Mouse (Mus musculus): ENCODE results near the gene Spaca9. TPM values are rescaled to one million over a fixed set of nuclear protein-coding genes. Genes with fewer than 3 reads are reported as not detected.

The Spaca9 gene
- under 1 TPM in 1 of 2 experiments, not detected in 1; 0.60 TPM for total RNA-seq (2021)

DNA sequence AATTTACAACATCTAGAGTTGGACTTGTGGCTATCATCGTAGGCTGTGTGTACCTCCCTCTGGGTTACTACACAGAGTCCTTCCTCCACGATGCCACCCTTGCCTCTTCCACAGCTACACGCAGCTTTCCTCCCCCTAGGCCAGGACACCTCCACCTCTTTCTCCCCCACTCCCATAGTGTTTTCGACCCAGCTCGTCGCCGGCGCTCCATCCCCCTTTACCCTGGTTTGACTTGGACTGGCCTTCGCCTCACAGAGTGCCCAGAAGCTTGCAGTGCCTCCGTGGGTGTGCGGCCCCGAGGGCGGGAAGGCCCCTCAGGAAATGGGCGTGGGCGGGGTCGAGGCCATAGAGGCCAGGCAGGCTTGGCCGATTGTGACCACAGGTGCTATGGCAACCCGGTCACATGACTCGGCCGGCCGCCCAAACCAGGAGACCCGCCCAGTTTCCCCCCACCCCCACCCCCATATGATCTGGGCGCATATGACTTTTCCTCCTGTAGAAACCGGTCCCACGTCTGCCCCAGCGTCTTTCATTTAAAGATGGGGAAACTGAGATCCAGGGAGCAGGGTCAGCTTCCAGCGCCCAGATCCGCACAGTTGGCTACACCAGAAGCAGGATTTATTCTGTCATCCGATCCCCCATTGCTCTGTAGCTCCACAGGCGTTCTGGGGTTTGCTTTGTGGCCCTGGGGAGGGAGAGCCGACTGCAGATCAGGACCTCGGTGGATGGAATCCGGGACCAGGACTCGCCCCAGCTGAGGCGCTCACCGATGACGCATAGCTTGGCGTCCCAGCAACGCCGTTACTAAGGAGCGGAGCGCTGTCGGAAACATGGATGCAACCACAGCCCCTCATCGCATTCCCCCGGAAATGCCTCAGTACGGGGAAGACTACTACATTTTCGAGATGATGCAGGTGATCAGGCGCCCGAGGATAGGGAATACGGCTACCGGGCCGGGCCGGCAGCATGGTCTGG lies at the start of gene Spaca9, which contains the start of gene Ak8:
Gene Spaca9, minus strand, starts transcription at position 367 of the 975 bp plus-strand sequence.
Gene Ak8, plus strand, starts transcription at position 804 of the 975 bp plus-strand sequence.
- intact Hi-C loops (cut with DNase I): no loop called here

DNA sequence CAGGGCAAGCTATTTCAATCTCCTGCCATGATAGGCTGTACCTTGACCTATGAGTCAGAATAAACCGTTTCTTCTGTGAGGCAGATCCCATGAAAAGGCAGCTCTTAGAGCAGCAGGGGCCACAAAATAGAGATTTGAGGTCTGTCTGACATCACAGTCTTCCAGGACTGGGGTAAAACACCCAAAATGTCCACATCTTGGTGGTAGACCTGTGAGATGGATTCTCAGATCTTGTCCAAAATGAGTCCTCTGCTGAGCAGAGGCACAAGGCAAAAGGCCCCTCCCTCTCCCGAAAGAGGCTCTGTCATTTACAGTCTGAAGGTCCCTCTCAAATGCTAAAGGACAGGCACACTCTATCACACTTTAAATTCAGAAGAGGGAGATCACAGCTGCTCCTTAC lies 48.2 kb upstream of the Spaca9 start:
- no peak for DNase-seq (ENCODE audit: extremely low spot score in 1 of 2, low spot score in 2 of 2)
- intact Hi-C loops (cut with DNase I): no loop called here

More for the DNA sequence above, at the start of gene Spaca9, which contains the start of gene Ak8:
- peak; percentile 84 to 89 for DNase-seq (ENCODE audit: extremely low spot score in 1 of 2, low spot score in 2 of 2)

DNA sequence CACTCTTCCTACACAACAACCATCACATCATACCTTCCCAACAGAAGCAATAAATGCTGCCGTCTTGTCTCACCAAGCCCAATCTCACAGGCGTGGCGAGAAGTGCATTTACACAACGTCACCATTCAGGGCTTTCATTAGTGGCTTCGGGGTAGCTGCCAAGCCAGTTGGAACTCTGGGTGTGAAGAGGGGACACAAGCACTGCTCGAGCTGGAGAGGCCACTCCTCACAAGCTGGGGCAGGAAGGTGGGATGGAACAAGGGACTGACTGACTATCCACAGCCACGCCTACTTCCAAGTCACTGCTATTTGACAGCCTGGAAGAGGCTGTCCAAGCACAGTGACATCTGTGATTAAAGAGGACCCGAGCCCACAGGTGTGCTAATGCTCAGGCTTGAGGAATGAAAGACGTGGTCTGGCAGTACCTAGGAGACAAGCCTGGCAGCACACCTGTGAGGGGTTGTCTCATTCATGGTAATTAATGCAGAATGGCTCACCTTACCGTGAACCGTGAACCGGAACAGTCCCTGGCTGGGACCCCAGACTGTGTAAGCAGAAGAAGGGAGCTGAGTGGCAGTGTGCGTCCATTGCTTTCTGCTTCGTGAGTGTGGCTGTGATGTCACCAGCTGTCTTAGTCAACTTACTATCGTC lies 47.3 kb upstream of the Spaca9 start:
- no peak for DNase-seq (ENCODE audit: extremely low spot score in 1 of 2, low spot score in 2 of 2)
- intact Hi-C loops (cut with DNase I): no loop called here

DNA sequence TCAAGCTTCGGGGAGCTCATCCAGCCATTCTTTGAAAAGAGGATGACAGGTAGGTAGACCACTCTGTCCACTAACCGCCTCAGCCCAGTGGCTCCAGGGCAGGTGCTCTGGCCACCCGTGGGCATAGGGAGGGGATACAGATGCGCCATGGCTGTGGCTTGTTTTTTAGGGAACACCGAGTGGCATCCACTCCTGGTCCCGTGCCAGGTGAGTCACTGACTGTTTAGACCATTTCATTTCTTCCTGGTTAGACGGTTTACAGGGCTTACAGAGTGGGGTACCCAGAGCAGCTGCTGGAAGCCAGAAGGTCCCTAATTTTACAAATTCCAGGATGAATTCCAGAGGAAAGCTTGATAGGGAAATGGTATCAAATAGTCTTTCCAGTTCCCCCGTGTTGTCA lies 43.2 kb upstream of the Spaca9 start:
- intact Hi-C loops (cut with DNase I): no loop called here
- DNase-seq (ENCODE audit: extremely low spot score in 1 of 2, low spot score in 2 of 2): no peak

DNA sequence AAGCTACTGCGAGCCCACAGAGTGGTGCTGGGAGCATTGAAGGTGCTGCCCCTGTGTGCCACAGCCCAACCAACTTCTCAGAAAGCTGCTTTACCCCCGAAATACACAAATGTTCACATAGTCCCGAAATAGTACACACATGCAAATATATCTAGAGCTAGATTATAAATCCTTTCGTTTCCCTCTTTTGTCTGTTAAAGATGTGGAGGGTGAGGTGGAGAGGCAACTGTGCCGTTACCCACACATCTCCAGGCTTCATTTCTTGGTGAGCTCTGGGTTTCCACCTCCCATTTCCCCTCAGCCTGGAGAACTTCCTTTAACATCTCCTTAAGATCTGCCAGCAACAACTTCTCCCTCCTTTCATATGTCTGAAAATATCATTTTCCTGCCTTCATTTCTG lies 40.6 kb upstream of the Spaca9 start:
- no peak for DNase-seq (ENCODE audit: extremely low spot score in 1 of 2, low spot score in 2 of 2)
- intact Hi-C loops (cut with DNase I): no loop called here

DNA sequence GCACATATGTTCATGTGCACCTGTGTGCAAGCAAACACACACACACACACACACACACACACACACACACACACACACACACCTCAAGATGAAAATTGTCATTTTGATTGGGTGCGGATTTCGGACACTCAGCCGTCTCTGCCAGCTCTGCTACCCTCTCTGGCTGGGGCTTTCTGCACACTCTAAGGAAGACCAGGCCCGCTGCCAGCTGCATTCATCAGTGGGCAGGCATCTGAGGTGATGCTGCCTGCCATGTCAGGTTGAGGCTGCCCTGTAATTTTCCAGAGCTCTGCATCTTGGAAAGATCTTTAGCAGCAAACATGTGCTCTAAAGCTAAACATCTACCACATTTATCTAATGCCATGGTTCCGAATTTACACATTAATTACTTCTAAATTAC lies 37.6 kb upstream of the Spaca9 start:
- intact Hi-C loops (cut with DNase I): no loop called here
- DNase-seq (ENCODE audit: extremely low spot score in 1 of 2, low spot score in 2 of 2): no peak

DNA sequence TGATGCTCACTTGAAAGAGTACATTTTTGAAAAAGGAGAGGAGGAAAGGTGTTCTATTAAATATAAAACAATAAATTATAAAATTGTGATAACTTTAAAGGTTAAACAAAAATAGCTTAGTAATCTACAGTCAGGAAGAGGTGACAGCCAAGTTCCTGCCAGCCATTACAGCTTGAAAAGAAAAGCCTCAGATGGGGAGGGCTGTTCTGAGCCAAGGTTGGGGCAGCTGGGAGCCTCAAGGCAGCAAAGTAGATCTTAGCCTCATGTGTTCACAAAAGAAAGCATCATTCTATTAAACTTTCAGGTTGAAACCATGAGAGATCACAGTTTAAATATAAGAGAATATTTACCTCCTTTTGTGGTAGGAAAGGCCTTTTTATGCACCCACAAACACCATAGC lies 31.1 kb upstream of the Spaca9 start:
- DNase-seq (ENCODE audit: extremely low spot score in 1 of 2, low spot score in 2 of 2): no peak
- intact Hi-C loops (cut with DNase I): no loop called here

DNA sequence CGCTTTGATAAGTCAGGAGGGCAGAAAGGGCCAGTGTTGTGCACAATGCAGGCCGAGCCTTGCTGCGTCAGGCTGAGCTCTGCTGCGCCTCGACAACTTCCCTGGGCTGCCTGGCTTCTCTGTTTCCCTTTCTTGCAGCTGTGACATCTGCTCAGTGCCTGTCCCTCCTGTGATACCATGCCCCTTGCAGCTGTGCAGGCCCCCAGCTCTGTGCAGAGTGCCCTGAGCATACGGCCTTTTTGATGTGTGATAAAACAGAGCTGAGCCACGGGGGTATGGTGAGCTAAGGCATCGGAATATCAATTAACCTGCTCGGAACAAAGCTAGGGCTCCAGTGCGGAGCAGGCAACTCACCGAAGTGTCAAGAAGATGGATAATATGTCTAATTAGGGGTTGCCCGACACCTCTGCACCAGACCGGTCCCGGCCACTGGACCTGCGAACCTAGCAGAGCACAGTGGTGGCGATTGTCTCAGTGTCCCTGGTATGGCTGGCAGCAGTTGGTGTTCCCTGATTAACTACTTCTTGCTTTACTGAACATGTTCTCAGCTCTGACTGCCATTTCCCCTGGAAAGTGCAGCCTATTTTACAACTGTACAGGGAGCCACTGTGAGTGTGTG lies 28.4 kb upstream of the Spaca9 start:
- no peak for DNase-seq (ENCODE audit: extremely low spot score in 1 of 2, low spot score in 2 of 2)
- intact Hi-C loops (cut with DNase I): no loop called here

DNA sequence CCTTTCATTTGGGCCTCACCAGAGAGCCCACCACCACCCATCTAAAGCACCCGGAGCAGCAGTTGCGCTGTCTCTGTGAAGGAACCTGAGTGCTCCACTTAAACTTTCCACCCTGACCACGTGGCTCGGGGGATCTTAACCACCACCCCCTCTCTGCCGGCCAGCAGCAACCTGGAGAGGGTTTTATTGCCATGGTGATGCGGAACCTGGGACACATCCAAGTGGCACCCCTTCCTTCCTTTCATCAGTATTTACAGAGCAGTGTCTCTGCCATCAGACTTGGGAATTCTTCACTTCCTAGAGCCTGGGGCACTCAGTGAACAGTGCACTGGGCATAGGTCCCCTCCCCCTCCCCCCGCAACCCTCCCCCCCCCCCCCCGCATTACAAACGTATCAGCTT lies 24.4 kb upstream of the Spaca9 start:
- no peak for DNase-seq (ENCODE audit: extremely low spot score in 1 of 2, low spot score in 2 of 2)
- intact Hi-C loops (cut with DNase I): no loop called here

DNA sequence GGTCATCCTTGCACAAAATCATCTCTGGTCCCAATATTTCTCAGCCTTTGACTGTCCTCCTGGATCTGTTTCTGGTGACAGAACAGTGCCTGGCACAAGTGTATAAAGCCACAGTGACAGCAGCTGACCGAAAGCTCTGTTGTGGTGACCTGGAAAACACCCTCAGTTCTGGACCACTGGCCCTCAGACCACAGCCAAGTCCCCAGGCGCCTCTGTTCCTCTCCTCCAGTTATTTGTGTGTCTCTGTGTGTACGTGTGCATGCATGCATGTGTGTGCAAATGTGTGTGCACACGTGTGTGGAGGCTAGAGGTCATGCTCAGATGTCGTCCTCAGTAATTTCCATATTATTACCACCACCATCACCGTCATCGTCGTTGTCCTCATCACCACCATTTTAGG lies 22.9 kb upstream of the Spaca9 start:
- intact Hi-C loops (cut with DNase I): no loop called here
- DNase-seq (ENCODE audit: extremely low spot score in 1 of 2, low spot score in 2 of 2): no peak

DNA sequence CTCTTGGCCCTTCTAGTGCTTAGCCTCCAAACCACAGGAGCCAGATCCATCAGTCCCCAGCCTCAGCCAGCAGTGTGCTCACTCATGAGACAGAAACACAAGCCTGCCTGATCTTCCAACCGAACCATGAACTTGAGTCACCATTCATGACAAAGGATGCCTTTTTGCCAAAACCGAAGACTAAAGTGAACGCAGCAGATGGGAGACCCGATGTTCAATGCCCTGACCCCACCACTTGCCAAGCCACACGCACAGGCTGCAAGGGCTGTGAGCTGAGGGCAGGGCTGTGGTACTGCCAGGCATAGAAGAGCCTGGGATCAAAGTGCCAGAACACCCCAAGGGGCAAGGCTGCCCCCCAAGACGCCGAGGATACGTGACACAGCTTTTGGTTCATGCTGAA lies 13.5 kb upstream of the Spaca9 start:
- intact Hi-C loops (cut with DNase I): no loop called here
- DNase-seq (ENCODE audit: extremely low spot score in 1 of 2, low spot score in 2 of 2): no peak

DNA sequence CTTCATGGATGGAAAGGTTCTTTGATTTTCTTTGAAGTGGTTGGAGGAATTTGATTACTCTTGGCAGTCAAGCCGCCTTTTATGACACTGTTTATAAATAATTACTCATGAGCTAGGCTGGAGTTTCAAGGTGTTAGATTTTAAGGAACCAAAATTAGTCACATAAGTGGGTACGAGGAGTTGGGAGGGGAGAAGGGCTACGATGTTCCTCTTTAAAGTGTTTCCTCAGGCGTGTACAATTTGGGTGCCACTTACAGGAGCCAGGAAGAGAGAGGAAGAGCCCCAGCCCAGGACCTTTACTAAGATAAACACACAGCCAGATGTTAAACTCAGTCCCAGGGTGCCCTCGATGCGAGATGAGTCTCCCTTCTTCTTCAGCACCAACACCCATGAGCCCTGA lies 7.3 kb upstream of the Spaca9 start:
- intact Hi-C loops (cut with DNase I): no loop called here

DNA sequence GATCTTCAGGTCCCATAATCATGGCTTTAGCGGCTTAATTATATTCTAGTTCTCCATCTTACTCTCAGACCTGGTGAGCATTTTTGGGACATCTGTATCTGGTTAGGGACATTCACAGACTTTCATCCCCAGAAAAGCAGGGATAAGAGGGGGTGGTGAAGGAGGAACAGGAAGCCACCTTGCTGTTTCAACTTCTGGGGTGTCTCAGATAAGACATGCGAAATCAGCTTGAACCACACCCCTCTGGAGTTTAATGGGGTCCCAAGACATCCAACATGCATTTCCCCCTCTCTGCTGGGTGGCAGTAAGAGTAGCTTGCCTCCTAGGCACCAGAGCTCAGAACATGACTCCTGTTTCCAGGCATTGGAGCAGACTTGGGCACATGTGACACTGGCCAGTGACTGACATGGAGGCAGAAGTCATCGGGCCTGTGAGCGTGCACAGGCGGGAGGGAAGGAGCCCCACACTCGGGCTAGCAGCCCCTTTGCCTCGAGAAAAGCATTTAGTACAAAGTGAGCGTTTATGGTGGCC lies 6.6 kb upstream of the Spaca9 start:
- intact Hi-C loops (cut with DNase I): no loop called here
- DNase-seq (ENCODE audit: extremely low spot score in 1 of 2, low spot score in 2 of 2): no peak

More for the DNA sequence above, 7.3 kb upstream of the Spaca9 start:
- no peak for DNase-seq (ENCODE audit: extremely low spot score in 1 of 2, low spot score in 2 of 2)

DNA sequence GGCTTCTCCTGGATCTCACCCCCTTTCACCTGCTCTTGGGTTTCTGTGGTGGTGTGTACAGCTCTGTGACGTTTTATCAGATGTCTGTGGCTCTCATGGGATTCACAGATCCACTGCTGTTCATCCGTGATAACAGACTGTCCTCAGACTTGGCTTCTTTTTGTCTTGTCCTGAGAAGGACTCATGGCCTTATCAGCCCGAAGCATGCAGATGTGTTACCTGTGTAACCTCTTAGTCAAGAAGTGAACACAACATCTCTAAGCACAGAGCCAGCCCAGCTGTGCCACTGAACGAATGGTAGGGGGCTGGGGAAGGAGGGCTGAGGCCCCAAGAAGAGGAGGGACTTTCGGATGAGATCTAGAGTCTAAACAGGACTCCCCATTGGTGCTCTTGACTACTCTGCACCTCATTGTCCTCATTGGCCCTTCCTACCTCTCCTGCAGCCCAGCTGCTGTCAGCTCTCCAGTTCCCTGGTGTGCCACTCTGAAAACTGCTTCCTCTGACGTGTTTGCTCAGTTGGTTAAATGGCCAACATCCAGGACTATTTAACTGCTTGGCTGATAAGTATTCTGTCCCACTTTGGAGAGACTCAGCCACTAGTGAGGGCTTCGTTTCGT lies 2.2 kb upstream of the Spaca9 start:
- intact Hi-C loops (cut with DNase I): no loop called here
- no peak for DNase-seq (ENCODE audit: extremely low spot score in 1 of 2, low spot score in 2 of 2)

DNA sequence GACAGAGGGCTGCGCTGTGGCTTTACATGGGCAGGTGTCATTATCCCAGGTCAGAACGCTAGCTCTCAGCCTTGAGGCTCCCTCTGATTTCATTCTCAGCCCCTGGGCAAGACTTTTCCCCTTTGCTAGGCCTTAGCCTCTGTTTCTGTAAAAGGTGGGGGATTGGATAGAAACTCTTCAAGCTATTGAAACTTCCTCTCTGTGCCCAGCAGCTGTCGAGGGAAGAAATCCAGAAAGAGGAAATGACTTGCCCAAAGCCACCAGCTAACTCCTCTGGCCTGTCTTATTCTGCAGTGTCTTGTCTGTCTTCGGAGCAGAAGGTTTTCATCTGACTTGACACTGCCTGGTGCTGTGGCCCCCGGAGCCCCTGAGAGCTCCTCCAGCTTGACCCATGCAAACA lies 961 bp downstream of the Spaca9 start:
- intact Hi-C loops (cut with DNase I): no loop called here
- DNase-seq (ENCODE audit: extremely low spot score in 1 of 2, low spot score in 2 of 2): no peak

DNA sequence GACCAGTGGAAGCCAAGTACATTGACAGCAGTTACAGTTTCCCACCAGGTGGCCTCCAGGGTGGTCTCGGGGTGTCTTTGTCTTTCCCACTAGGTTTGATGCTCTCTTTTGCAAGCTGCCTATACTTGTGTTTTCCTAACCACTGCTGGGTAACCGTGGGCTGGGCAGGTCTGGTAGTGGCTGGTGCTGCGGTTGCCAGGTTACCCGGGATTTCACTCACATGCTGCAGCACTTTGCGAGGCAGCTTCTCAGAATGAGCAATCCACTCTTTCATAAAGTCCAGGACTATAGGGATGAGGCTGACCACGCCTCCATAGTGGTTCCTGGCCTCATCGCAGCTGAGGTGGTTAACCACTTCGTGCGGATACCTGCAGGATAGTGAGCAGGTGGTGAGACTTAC lies 6.8 kb downstream of the Spaca9 start:
- no peak for DNase-seq (ENCODE audit: extremely low spot score in 1 of 2, low spot score in 2 of 2)

DNA sequence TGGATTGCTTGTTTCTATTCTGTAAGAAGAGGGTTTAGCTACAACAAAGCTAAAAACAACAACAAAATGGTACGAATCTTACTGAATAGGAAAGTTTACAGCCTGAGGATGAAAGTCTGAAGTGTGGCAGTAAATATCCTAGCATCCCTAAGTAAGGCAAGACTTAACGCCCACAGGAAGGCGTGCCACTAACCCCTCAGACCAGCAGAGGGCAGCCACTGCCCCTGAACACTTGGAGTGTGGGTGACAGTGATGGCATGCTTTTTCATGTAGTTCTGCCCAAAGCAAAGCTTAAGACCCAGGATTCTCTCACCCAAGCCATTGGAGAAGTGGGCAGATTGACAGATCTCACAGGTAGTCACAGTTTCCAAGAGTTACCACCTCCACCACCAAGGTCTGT lies 11.1 kb downstream of the Spaca9 start:
- intact Hi-C loops (cut with DNase I): loop anchor here (10.0 kb wide), 1 partner anchor 466 kb away; no protein-coding TSS in a partner anchor
- DNase-seq (ENCODE audit: extremely low spot score in 1 of 2, low spot score in 2 of 2): peak in 1 of 2 experiments; percentile 47

More for the DNA sequence above, 6.8 kb downstream of the Spaca9 start:
- intact Hi-C loops (cut with DNase I): no loop called here

DNA sequence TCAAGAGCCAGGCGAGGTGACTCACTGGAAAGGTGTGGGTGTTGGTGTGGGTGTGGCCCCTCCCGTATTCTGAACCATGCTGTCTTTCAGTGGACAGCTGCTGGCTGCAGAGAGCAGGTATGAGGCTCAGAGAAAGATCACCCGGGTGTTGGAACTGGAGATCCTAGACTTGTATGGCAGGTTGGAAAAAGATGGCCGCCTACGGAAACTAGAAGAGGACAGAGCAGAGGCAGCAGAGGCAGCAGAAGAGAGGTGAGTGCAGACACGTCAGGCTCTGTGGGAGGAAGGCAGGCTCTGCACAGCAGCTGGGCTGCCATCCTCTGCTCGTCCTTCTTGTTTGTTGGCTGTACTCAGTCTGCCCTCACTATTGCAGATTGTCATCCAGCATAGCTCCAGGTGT lies 13.6 kb downstream of the Spaca9 start:
- intact Hi-C loops (cut with DNase I): loop anchor here (10.0 kb wide), 1 partner anchor 469 kb away; no protein-coding TSS in a partner anchor
- no peak for DNase-seq (ENCODE audit: extremely low spot score in 1 of 2, low spot score in 2 of 2)

DNA sequence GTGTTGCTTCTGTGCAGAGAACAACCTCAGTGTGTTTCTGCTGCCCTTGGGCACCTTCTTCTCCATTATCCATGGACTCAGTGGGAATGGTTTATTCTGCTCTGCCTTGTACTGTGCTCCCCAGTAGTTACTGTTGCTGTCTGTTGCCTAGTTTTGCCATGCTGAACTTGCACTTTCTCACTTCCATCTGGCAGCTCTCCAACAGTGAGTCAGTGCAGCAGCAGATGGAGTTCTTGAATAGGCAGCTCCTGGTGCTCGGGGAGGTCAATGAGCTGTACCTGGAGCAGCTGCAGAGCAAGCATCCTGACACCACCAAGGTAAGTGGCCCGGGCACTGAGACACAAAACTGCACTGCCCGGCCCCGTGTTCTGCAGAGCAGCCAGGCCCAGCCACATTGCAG lies 17.8 kb downstream of the Spaca9 start:
- peak in 1 of 2 experiments; percentile 49 for DNase-seq (ENCODE audit: extremely low spot score in 1 of 2, low spot score in 2 of 2)
- intact Hi-C loops (cut with DNase I): loop anchor here (10.0 kb wide), 1 partner anchor 473 kb away; no protein-coding TSS in a partner anchor
